Mouse (Mus musculus): ENCODE measurements around the gene Pla2g3.

The Pla2g3 gene

DNA sequence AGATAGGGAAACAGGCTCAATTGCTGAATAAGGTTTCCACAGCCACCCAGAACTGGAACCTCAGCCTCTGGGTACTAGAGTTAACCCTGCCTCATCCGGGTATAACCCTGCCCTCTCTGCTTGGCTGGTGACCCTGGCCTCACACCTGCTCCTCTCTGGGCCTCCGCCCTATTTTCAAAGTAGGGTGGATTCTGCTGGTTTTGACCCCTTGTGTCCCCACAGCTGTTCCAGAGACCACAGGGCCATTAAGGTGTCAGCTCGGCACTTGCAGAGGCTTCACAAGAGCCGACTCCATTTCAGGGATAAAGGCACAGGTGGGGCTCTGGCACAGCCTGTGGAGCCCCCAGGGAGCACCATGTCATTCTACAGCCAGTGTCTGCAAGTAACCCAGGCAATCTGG, 4.7 kb downstream of the Pla2g3 start:
- DNase-seq (ENCODE audit: low read depth in 2 of 2, low spot score in 2 of 2) = no peak

DNA sequence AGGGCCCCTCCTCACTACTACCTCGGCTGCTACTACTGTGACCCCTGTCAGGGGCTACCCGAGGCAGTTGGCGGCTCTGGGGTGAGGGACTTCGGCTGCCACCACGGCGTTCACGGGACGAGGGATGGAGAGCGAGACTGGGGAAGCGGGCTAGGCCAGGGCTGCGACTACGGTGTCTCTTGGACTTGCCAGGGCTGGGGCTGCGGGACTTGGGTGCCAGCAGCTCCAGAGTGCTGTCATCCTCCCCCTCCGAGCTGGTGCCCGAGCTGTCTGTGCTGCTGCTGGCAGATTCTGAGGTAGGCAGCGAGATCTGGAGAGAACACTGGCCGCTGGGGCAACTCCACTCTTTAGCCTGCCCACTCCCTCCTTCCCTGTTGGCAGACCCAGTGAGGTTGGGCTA, 6.8 kb downstream of the Pla2g3 start:
- no peak for DNase-seq (ENCODE audit: low read depth in 2 of 2, low spot score in 2 of 2)

DNA sequence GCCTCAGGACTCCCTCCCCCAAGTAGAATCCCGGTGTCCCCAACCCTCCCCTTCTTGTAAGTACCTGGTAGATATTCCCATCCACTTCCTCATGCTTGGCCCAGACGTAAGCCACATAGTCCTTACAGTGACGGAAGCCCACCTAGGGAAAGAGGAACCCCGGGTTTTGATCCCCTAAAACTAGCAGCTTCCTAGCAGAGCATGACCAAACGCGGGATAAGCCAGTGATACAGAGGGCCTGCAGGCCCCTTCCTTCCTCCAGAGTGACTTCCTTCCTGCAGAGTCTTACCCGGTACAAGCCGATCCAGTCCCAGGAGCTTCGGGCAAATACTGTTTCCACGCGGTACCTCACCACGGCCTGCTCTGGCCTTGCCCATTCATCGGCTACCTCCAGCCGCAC, 7.4 kb downstream of the Pla2g3 start:
- DNase-seq (ENCODE audit: low read depth in 2 of 2, low spot score in 2 of 2) = no peak

DNA sequence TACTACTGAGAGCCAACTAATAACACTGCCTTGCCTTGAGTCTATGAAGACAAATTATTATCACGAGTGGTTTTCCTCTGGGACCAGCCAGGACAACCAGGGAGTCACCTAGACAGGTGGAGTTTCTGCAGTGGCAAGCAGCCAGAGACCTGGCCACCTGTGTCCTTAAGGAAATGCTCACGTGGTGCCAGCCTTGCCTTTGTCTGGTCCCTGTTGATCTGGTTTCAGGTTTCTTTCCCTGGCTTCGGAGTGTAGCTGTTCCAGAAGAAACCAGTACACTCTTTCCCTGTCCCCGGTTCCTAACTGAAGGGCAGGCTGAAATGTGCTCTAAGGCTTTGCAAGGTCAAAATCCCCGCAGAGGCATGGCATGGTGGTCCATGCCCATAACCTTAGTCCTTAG, 8.7 kb downstream of the Pla2g3 start:
- DNase-seq (ENCODE audit: low read depth in 2 of 2, low spot score in 2 of 2) = no peak

DNA sequence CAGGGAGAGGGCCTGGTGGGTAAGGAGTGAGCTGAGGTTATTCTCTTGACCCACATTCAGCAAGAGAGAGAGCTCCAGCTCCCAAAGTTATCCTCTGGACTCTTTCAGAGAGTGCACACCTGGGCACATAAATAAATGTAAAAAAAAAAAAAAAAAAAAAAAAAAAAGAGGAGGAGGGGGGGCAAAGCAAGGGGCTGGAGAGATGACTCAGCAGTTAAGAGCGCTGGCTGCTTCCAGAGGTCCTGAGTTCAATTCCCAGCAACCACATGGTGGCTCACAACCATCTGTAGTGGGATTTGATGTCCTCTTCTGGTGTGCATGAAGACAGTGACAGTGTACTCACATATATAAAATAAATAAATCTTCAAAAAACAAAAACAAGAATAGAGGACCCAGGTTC, 9.2 kb downstream of the Pla2g3 start:
- DNase-seq (ENCODE audit: low read depth in 2 of 2, low spot score in 2 of 2) = no peak

DNA sequence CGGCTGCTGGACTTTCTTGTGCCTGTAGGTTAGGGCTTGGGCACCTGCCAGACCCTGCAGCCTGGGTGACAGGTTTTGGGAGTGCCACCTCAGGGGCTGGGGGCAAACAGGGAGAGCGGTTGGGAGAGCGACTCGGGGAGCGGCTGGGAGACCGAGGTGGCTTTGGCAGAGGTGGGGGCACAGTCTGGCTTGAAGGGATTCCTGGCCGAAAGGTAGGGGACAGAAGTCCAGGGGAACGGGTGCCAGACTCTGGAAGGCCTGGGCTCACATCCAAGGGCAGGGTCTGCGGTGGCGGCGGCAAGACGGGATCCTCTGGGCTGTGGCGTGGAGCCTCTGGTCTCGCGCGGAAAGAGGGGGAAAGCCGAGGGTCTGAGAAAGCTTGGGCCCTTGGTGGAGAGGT, 14.0 kb downstream of the Pla2g3 start:
- no peak for DNase-seq (ENCODE audit: low read depth in 2 of 2, low spot score in 2 of 2)

DNA sequence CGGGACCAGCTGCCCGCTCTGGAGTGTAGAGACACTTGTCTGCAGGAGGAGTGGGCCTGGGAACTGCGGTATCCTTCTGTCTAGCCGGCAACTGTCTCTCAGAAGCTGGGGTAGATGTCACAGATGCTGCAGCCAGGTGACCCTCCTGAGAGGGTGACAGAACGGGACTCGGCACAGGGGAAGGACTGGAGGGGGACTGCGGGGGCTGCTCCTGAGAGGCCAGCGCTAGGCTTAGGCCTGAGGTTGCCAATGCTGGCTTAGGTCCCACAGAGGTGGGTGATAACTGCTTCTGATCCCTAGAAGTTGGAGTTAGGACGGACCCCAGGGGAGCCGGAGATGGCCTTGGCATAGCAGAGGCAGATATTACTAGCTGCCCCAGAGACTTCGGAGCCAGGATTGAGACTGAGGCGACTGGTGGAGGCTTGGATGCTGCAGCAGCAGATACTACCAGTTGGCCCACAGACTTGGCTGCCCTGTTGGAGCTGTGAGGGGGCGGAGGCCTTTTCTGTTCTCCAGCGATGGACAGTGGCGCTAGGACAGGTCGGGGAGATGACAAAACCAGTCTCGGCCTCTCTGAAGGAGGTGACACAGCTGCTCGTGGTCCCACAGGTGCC, 14.5 kb downstream of the Pla2g3 start:
- DNase-seq (ENCODE audit: low read depth in 2 of 2, low spot score in 2 of 2) = no peak

DNA sequence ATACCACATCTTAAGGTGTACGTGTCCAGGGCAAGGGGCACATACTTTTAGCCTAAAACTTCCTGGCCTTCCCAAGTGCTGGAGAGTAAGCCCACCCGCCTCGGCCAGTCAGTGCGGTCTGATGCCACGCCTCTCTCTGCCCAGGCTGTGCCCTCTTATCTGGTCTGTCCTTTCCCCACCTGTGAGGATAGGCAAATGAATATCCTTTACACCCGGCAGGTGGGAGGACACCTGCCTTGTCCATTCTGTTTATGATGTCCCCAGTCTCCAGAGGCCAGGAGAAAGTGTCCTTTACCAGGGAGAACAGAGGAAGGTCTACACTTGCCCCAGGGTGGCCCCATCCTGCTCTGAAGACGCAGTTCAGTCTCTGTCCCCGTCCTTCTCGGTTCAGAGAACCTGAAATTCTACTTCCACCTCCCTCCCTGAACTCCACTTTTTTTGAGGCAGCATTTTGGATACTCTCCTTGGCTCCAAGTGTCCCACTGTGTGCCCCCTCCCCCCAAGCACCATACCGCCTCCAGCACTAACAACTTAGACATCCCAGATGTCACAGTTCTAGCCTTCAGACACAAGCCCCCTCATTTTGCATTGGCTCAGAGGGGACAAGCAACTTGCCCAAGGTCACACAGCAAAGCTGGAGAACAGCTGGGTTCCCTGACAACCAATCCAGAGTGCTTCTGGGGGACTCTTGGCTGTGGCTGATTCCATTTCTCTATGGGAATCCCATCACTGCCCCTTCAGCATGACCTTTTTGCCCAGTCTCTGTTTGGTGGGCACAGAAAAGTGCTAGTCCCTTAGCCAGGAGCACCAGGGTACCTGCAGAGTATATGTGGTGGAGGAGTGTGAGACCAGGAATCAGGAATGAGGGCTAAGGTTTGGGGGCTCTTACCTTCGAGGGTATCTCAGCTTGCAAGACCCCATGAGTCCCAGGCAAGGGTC, 15.9 kb downstream of the Pla2g3 start:
- no peak for DNase-seq (ENCODE audit: low read depth in 2 of 2, low spot score in 2 of 2)

DNA sequence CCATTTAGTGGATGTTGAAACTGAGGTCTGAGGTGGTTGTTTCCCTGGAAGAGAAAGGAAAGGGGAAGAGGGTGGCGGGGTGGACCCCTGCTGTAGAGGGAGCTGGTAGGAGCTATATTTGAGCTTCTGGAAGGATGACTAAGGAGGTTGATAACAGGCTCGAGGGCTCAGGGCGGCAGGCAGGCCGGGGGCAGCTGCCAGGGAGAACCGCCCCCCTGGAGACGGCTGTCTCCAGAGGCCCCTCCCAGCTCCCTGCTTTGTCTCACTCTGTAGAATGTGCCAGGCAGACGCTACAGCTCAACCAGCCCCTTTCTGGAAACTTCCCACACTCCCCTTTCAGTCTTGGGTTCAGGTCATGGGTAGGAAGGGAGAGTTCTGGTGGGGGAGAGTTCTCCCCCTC, 20.1 kb downstream of the Pla2g3 start:
- DNase-seq (ENCODE audit: low read depth in 2 of 2, low spot score in 2 of 2) = no peak

DNA sequence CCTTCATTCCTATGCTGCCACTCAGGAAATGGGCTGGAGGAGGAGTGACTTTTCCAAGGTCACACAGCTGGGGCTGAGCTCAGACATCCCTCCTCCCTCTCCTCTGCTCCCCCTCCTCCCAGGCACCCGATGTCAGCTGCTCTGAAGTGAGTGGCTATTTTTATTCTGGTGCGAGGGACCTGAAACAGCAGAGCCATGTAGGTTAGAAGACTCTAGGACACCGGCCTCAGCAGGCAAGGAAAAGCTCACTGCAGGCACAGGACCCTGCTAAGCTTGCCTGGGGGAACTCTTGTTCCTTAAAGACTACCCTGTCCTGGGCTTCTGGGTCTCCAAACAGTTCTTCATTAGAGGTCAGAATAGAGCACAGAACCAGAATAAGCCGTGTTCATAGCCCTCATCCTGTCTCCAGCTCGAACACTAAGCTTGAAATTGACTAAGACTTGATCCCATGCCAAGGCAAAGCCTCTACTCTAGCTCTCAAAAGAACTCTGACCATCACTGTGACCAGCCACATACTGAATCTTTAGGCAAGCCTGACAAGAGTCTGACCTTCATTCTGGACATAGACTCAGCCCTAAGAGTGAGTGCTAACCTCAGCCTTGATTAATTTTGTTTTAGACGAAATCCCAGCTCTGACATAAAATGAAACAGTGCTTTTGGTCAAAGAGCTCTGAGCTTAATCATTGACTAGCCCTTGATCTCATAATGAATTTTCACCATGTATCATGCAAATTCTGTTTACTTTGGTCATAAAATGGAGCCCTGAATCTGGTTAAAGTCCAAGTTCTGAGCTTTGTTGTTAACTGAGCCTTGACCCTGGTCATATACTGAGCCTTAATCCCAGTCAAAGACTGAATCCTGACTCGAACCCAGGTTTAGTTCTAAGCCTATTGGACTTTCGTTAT, 21.3 kb downstream of the Pla2g3 start:
- no peak for DNase-seq (ENCODE audit: low read depth in 2 of 2, low spot score in 2 of 2)

DNA sequence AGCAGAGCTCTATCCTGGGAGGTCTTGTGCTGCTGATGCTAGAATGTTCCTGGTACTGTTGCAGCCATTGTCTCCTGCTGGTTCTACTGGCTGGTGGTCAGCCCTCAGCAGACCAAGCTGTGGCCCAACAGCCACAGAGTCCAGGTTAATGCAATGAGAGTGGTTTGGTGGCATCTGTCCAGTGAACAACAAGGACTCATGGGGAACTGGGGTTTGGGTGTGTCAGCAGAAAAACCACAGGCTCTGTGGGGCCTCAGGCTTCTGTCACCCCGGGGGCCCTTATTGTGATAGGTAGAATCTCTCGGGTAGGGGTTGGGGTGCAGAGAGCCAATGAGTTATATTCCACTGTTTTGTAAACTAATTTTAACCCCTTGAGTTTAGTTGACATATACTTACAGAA, 22.2 kb downstream of the Pla2g3 start:
- DNase-seq (ENCODE audit: low read depth in 2 of 2, low spot score in 2 of 2) = no peak

DNA sequence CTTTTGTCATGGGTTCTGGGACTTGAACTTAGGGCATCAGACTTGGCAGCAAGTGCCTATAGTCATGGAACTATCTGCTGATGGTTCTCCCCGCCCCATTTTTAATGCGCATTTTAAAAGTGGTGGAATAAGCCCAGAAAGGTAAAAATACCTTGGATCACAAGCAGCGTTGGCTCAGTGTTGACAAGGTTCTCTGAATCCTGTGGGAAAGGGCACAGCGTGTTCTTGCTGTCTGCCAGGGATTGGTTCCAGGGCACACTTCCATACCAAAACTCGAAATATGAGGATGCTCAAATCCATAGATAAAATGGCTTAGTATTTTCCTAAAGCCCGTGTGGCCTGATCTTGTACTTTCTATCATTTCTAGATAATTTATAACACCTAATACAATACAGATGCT, 25.2 kb downstream of the Pla2g3 start:
- no peak for DNase-seq (ENCODE audit: low read depth in 2 of 2, low spot score in 2 of 2)

DNA sequence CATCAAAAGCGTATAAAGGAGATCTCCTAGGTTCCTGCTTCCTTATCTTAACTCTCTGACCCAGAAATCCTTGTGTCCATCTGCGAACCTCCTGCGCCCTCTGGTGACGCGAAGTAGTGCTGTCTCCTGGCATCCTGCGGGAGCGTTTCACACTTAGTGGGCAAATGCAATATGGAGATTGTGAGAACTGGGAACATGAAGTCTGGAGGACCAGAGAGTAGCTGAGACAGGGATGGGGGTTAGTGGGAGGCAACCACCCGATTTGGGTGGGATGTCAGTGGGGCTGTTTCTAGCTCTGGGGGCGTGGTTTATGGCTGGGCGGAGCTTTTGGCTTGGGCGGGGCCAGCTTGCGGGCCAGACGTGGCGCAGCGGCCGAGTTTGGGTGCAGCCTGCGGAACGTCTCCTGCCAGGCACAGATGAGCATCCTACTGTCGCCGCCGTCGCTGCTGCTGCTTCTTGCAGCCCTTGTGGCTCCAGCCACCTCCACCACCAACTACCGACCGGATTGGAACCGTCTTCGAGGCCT, 26.5 kb downstream of the Pla2g3 start, which contains the start of gene Selenom:
TSS of gene Selenom (plus strand) at position 156 of the 526 bp plus-strand sequence.
- DNase-seq (ENCODE audit: low read depth in 2 of 2, low spot score in 2 of 2) = peak; percentile 49 to 74

DNA sequence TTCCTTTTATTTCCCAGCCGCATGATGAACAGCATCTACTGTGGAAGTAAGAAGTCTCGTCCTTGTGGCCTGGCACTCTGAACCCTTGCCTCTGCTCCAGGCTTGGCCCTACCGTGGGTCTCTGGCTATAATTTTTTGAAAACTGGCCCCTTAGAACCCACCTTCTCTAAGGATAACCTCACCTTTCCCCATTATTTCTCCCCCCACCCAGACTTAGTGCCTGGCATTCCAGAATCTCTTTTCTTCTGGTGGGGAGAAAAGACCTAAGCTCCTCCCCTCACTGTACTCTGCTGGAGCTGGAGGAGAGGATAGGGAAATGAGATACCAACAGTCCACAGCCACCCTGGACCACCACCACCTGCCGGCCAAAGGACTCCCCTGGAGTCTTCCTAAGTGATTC, 27.1 kb downstream of the Pla2g3 start:
- no peak for DNase-seq (ENCODE audit: low read depth in 2 of 2, low spot score in 2 of 2)

DNA sequence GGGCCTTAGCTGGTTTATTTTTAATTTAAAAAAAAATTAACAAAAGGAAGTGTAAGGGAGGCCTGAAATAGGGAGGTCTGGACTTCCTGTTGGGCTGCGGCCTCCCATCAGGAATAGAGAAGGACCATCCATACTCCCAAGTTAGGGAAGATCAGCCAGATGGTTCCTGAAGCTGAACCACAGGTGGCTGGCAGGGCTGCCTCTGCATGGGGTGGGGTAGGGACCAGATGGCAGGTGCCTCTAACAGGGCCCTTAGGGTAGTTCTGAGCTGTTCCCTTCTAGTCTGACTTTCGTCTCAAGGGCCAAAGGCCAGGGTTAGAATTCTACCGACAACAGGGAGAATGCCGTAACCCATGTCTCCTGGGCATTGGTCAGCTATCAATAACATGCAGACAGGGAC, 27.6 kb downstream of the Pla2g3 start:
- DNase-seq (ENCODE audit: low read depth in 2 of 2, low spot score in 2 of 2) = no peak

DNA sequence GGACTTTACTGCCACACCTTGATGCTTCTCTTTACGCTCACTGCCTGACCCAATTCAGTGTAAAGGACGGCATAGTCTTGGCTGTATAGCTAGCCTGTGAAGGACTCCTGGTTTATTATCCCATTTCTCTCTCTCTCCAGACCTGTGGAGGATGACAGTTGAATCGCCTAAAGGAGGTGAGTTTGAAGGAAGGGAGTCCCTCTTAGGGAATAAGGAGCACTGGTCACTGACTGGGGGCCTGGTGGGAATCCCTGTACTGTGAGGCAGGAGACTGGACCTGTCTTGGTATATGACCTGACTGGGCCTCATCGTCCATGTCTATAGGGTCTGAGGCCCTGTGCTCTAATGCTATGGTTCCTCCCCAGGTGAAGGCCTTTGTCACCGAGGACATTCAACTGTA, 28.0 kb downstream of the Pla2g3 start:
- no peak for DNase-seq (ENCODE audit: low read depth in 2 of 2, low spot score in 2 of 2)

DNA sequence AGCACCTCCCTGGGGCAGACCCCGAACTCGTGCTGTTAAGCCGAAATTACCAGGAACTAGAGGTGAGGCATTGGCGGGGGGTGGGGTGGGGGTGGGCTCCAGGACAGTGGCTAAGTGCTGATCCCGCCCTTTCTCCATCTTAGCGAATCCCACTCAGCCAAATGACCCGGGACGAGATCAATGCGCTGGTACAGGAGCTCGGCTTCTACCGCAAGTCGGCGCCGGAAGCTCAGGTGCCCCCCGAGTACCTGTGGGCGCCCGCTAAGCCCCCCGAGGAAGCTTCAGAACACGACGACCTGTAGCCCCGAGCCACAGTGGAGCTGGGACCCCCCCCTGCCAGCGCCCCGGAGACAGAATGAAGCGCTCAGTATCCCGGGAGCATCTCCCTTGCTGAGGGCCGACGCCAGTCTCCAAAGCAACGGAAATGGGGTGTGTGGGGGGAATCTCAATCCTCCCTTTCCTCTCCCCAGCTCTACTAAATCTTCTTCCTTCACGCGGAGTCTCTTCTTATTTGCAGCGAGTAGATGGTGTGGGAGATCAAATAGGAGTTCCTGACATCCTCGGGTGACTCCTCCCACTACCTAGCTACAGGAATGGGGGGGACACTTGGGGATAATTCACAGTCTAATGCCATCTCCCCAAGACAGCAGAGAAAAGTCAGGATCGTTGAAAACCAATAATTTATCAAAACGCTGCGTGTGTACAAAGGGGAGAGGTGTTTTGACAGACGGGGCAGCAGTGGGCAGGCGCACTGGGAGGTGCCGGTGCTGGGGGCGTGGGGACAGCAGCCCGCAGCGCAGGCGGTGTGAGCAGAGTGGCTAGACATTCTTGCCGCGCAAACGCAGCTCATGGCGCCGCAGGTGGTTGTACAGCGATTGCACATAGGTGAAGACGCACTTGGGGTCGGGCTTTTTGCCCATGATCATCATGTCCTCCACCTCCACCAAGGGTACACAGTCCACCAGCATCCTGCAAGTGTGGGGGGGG, 29.1 kb downstream of the Pla2g3 start:
- DNase-seq (ENCODE audit: low read depth in 2 of 2, low spot score in 2 of 2) = peak; percentile 33 to 34

DNA sequence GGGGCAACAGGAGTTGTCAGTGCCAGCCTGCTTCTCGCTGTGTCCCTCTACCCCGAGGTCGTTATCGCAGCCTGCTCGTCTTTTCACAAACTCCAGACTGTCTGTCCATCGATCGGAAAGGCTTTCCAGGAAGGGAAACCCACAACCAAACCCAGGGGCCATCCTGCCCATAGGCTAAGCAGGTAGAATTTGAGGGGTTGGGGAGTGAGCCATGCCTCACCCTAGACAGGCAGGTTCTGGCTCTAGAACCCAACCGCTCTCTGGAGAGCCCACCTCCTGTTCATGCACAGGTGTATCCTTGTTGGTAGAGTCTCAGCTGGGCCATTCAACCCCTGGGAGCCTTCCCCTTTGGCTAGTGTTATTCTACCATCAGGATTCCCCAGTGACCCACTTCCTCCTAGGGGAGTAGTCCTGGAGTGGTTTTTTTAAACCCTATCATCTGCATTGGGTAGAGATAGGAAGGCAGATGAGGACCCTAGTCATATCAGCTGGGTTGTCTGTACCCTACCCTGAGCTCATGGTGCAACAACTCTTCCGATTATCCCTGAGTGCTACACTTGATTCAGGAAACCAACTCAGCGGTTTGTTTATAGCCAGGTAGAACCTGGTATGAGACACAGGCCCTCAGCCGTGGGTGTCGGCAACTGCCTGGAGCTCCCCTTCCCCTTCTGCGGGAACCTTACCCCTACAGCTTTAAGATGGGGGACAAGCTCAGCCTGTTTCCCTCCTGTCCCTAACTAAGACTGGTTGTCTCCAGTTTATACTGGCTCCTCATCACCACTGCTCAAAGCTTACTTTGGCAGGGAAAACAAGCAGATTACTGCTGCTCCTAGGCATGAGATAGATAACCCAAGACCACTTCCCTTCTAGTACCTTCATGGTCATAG, 30.0 kb downstream of the Pla2g3 start:
- no peak for DNase-seq (ENCODE audit: low read depth in 2 of 2, low spot score in 2 of 2)

DNA sequence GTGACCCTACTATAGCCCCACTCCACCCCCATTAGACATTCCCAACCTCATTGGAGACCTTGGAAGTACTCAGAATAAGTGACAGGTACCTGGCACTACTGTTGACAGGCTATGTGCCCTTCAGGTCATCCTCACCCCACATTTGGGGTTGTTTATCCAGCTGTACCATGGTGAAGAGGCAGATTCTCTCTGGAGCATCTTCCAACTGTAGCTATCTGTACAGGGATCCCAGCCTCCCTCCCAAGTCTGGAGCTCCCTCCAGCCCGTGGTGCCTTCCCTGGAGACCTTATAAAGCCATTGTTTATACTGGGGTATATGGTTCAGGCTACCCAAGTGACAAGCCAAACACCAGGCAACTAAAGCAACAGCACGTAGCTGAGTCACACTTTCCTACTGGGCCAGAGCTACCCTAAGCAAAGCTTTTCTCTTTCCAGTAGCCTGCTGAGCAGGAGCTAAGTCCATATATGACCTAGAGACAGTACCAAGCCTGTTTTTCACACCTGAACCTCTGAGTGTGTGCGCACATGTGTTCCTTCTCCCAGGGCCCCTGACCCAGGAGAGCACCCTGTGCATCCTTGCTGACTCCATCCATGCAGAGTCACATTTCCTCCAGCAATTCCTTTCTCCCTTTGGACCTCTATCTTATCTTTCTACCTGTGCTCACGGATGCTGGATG, 31.1 kb downstream of the Pla2g3 start:
- DNase-seq (ENCODE audit: low read depth in 2 of 2, low spot score in 2 of 2) = no peak
